Mouse (Mus musculus) stomach, postnatal 0 days (tissue): ENCODE data around the gene Rab7. TPM values are rescaled to one million over a fixed set of nuclear protein-coding genes. Genes with fewer than 3 reads are reported as not detected.

Source experiments
- ATAC-seq: fragments of 200-750 bp; cut with Nextera tagmentation; 2 replicates; pipeline ENCODE4 v1.8.0; 2017; ENCODE audit not compliant: low FRiP score, low TSS enrichment
- DNase-seq: peaks from one replicate; pipeline ENCODE4 v3.0.0-alpha.2; 2016; ENCODE audit warnings: low spot score
- H3K27ac ChIP-seq: fragments of 300-500 bp; sonication (generic); replicated peaks from 2 replicates; pipeline ENCODE4 v1.5.1; 2014; ENCODE audit warnings: mild to moderate bottlenecking, control low read depth
- H3K27me3 ChIP-seq: fragments of 300-500 bp; sonication (generic); 2 replicates; pipeline ENCODE4 v1.6.1; 2014; ENCODE audit warnings: low read length; ENCODE audit not compliant: control insufficient read depth, insufficient read depth
- H3K36me3 ChIP-seq: fragments of 300-500 bp; sonication (generic); 2 replicates; pipeline ENCODE4 v1.6.1; 2014; ENCODE audit warnings: low read length, mixed read lengths; ENCODE audit not compliant: control insufficient read depth, insufficient read depth
- H3K4me1 ChIP-seq: fragments of 300-500 bp; sonication (generic); replicated peaks from 2 replicates; pipeline ENCODE4 v1.6.1; 2014; ENCODE audit warnings: antibody characterized with exemption; ENCODE audit not compliant: control insufficient read depth, insufficient read depth
- H3K4me2 ChIP-seq: fragments of 300-500 bp; sonication (generic); replicated peaks from 2 replicates; pipeline ENCODE4 v1.6.1; 2014; ENCODE audit warnings: low read depth, mild to moderate bottlenecking, control low read depth, moderate library complexity
- H3K4me3 ChIP-seq: fragments of 300-500 bp; sonication (generic); 2 replicates; pipeline ENCODE4 v1.5.1; 2014; ENCODE audit warnings: low read depth, low read length, control low read depth
- H3K9ac ChIP-seq: fragments of 300-500 bp; sonication (generic); 2 replicates; pipeline ENCODE4 v1.6.1; 2014; ENCODE audit warnings: mild to moderate bottlenecking, low read length, control low read depth, mixed read lengths
- H3K9me3 ChIP-seq: fragments of 300-500 bp; sonication (generic); 2 replicates; pipeline ENCODE4 v1.6.1; 2016; ENCODE audit warnings: low read length; ENCODE audit not compliant: control insufficient read depth
- CTCF ChIP-seq: IDR thresholded peaks from 2 replicates; pipeline ENCODE4 v1.5.1; 2016; ENCODE audit warnings: antibody characterized with exemption, low read depth, mild to moderate bottlenecking, moderate library complexity
- EP300 ChIP-seq: optimal IDR thresholded peaks from 2 replicates; pipeline ENCODE3; 2016; ENCODE audit warnings: antibody characterized with exemption
- WGBS: fragments of 180-500 bp; shearing (Covaris S2); extraction: QIAGEN DNeasy Blood & Tissue Kit; methylation state at CpG from one replicate; pipeline ENCODE4 v1.1.7; 2014; 5-methylcytosine and 5-hydroxymethylcytosine counted together
- polyA plus RNA-seq: library from polyadenylated mRNA; unstranded; fragments of >200 nt; fragmentation: Nextera tagmentation; extraction: Ambion mirVana; gene quantifications from 2 replicates; pipeline ENCODE4 v1.2.1, GENCODE M21; 2015

The Rab7 gene
- polyA plus RNA-seq, 1 experiment from 2014 or later, result 179 TPM

GRCm38 (mm10) chr6:88075960-88076517 is 31.0 kb upstream of the Rab7 start:
- WGBS, result 58% methylated on average over 1 of the region's 1 CpGs
- H3K4me3 ChIP-seq, result no peak overlapping the region
- DNase-seq (no peak), ATAC-seq (no peak)
- no peaks in the 10 kb centered on the region for H3K36me3 ChIP-seq
- H3K9ac ChIP-seq, result no peak overlapping the region
- no peaks in the 10 kb centered on the region for H3K4me1 ChIP-seq
- H3K27me3 ChIP-seq, result no peaks in the 10 kb centered on the region
- no peak overlapping the region for H3K4me2 ChIP-seq
- H3K9me3 ChIP-seq, result no peaks in the 10 kb centered on the region
- H3K27ac ChIP-seq, result no peak overlapping the region
- no peak for TF ChIP-seq CTCF
- TF ChIP-seq EP300, result no peak

DNA sequence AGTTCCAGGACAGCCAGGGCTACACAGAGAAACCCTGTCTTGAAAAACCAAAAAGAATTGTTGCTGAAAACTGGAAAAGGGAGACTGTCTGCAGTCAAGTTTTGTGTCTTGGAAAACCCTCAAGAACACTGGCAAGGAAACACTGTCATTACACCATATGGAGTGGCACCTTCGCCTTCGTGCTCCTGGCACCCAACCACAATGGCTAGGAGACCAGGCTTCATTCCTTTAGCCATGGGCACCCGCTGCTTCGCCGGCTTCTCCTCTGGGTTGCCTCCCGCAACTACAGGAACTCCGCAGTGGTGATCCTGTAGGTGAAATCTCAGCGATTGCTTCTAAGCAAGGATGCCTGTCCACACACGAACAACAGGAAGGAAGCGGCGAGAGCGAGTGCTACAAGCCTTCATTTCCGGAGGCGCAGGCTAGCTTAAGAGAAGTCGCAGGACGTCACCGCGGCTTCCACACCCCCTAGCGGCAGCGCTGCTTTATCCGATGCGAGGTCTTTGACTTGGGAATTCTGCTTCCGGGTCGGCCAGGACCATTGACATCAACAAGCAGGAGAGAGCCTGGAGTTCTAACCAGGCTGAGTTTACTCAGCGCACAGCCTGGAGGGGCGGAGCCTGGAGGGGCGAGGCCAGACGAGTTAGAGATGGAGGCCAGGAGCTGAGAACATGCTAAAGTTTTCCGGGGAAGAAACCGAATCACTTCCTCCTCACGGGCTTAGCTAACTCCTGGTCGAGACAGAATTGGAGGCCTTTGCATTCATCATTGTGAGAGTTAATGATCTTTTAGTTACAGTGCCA is 29.9 kb upstream of the Rab7 start:
- Histone ChIP-seq H3K9ac (peak overlapping the region; percentile 63), H3K4me1 (no peaks in the 10 kb centered on the region), H3K4me3 (peak overlapping the region; percentile 44), H3K36me3 (no peaks in the 10 kb centered on the region), H3K4me2 (peak overlapping the region; percentile 71), H3K27ac (peak overlapping the region; percentile 94), H3K9me3 (no peaks in the 10 kb centered on the region), H3K27me3 (no peaks in the 10 kb centered on the region)
- WGBS, result 3% methylated on average over 32 of the region's 32 CpGs
- TF ChIP-seq CTCF (peak; percentile 94), EP300 (peak; percentile 49)
- peak; percentile 95 for DNase-seq
- ATAC-seq, result peak; percentile 99

DNA sequence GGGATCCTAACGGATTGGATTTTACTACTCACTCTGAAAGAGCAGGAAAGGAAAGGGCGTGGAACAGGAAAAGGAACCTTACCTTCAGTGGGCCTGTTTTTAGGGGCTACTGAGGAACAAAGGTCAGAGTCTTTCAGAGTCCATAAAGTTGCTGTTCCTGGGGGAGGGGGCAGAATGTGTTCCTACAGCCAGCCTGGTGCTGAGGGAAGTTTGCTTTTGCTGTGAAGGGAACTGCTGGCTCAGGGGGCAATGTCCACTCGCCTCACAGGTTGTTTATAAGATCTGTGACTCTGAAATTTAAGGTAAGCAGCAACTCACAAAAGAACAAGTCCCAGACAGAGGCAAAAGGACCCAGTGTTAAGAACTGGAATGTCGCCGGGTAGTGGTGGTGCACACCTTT is 26.1 kb upstream of the Rab7 start:
- Histone ChIP-seq H3K9me3 (no peaks in the 10 kb centered on the region), H3K9ac (no peak overlapping the region), H3K4me2 (no peak overlapping the region), H3K27ac (no peak overlapping the region), H3K4me1 (no peaks in the 10 kb centered on the region), H3K4me3 (no peak overlapping the region), H3K36me3 (no peaks in the 10 kb centered on the region), H3K27me3 (no peaks in the 10 kb centered on the region)
- WGBS, result 60% methylated on average over 5 of the region's 5 CpGs
- TF ChIP-seq CTCF, result no peak
- TF ChIP-seq EP300, result no peak
- ATAC-seq (no peak; the same call in 1 of the 2 replicates), DNase-seq (peak; percentile 41)

DNA sequence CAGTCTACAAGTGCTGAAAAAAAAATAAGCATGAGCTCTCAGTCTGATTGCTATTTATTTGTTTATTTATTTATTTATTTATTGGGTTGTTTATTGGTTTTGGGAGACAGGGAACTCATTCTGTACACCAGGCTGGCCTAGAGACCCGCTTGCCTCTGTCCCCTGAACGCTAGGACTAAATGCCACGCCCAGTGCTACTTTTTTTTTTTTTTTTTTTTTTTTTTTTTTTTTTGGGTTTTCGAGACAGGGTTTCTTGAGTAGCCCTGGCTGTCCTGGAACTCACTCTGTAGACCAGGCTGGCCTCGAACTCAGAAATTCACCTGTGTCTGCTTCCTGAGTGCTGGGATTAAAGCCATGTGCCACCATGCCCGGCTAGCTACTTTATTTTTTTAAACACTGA is 25.4 kb upstream of the Rab7 start:
- no peaks in the 10 kb centered on the region for H3K4me1 ChIP-seq
- no peak overlapping the region for H3K4me2 ChIP-seq
- H3K4me3 ChIP-seq, result no peak overlapping the region
- TF ChIP-seq EP300 (no peak), CTCF (no peak)
- H3K27ac ChIP-seq, result no peak overlapping the region
- ATAC-seq (no peak), DNase-seq (no peak)
- H3K9me3 ChIP-seq, result no peaks in the 10 kb centered on the region
- no peaks in the 10 kb centered on the region for H3K27me3 ChIP-seq
- H3K9ac ChIP-seq, result no peak overlapping the region
- 69% methylated on average over 6 of the region's 6 CpGs for WGBS
- H3K36me3 ChIP-seq, result no peaks in the 10 kb centered on the region

DNA sequence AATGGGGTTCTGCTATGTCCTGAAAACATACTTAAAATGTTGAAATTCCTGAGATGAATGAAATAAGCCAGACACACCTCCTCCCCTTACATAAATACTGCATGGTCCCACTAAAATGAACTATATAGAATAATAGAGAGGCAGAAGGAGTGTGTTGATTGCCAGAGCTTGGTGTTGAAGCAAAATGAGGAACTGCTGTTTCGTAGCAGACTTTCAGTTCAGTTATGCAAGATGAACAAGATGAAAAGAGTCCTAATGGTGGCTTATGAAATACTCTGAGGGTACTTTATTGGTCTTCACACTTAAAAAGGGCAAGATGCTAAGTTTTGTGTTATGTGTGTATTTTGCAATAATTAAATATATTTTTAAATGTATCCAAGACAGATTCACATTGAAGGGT is 23.7 kb upstream of the Rab7 start:
- TF ChIP-seq CTCF, result no peak
- TF ChIP-seq EP300, result no peak
- Histone ChIP-seq H3K36me3 (no peaks in the 10 kb centered on the region), H3K9me3 (no peaks in the 10 kb centered on the region), H3K4me3 (no peak overlapping the region), H3K4me2 (no peak overlapping the region), H3K9ac (no peak overlapping the region), H3K4me1 (no peaks in the 10 kb centered on the region), H3K27ac (no peak overlapping the region), H3K27me3 (no peaks in the 10 kb centered on the region)
- WGBS, result 67% methylated on average over 1 of the region's 1 CpGs
- no peak for ATAC-seq
- no peak for DNase-seq

GRCm38 (mm10) chr6:88067722-88068121 is 22.7 kb upstream of the Rab7 start:
- no peak overlapping the region for H3K9ac ChIP-seq
- no peaks in the 10 kb centered on the region for H3K9me3 ChIP-seq
- TF ChIP-seq EP300 (no peak), CTCF (no peak)
- no peak for ATAC-seq
- no peak overlapping the region for H3K27ac ChIP-seq
- no peaks in the 10 kb centered on the region for H3K36me3 ChIP-seq
- DNase-seq, result no peak
- WGBS, result 54% methylated on average over 3 of the region's 3 CpGs
- H3K4me1 ChIP-seq, result no peaks in the 10 kb centered on the region
- H3K27me3 ChIP-seq, result no peaks in the 10 kb centered on the region
- no peak overlapping the region for H3K4me3 ChIP-seq
- H3K4me2 ChIP-seq, result no peak overlapping the region
